Mouse (Mus musculus) ES-Bruce4 (cell line): ENCODE data around the gene Il18bp.
"Not testable (repeated sequence)": the region's sequence is repeated elsewhere in the genome, so short reads cannot be mapped to it uniquely, and the experiment has no call there.

Source experiments
- CTCF ChIP-seq: IDR thresholded peaks from one replicate; pipeline ENCODE4 v1.8.1; 2011; ENCODE audit warnings: low read depth, low read length
- EP300 ChIP-seq: IDR thresholded peaks from 2 replicates; pipeline ENCODE4 v1.6.1; 2011; ENCODE audit warnings: low read depth, low read length; ENCODE audit not compliant: insufficient read depth
- POLR2A ChIP-seq: IDR thresholded peaks from one replicate; pipeline ENCODE4 v1.8.1; 2011; ENCODE audit warnings: low read length; ENCODE audit not compliant: insufficient read depth

GRCm38 (mm10) chr7:102020934-102021333 is 2.4 kb upstream of the Il18bp start:
- TF ChIP-seq CTCF, POLR2A, EP300: not testable (repeated sequence)
